In the genomic region with DNA sequence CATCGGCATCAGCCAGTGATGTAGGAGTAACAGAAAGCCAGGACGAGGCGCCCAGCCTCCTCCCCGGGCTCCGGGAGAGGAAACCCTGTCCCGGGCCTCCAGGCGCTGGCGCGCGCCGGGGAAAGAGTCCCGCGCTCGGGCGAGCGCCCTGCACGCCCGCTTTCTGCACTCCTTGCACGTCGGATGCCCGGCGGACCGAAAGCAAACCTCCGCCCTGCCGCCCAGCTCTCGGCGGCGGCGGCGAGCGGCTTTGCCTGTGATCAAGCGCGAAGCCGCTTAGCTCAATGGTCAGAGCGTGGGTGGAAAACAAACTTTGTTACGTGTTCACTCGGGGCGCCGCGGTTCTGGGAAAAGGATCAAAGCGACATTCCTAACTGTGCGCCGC, we compare ENCODE assay signal across 8 mouse cellular contexts. TPM values are rescaled to one million over a fixed set of nuclear protein-coding genes. Genes with fewer than 3 reads are reported as not detected.
DNase-seq lines count a peak whose midpoint lies in the region; ATAC-seq lines count a peak whose summit lies in the region.

No protein-coding gene starts in this region.

- WGBS in hindbrain, embryonic 15.5 days: under 1% methylated on average over 43 of the region's 43 CpGs

- intact Hi-C loops in left cerebral cortex, postnatal 10 days (cut with DNase I): loop anchor here (2.0 kb wide), 1 partner anchor 17 kb away; no protein-coding TSS in a partner anchor

- no peaks in the 10 kb centered on the region for H3K36me3 ChIP-seq in hindbrain, embryonic 15.5 days
- H3K36me3 ChIP-seq in megakaryocyte, embryonic 14.5 days (replicated peaks; ENCODE audit: low read length): no peaks in the 10 kb centered on the region

- peaks cover 24% of the 10 kb centered on the region for H3K4me1 ChIP-seq in hindbrain, embryonic 15.5 days (replicated peaks)
- H3K4me1 ChIP-seq in megakaryocyte, embryonic 14.5 days: peaks cover 50% of the 10 kb centered on the region

- H3K4me2 ChIP-seq in hindbrain, embryonic 15.5 days: peak overlapping the region; percentile 94

- H3K4me3 ChIP-seq in hindbrain, embryonic 15.5 days: peak overlapping the region; percentile 90
- peak overlapping the region; percentile 97 for H3K4me3 ChIP-seq in megakaryocyte, embryonic 14.5 days (replicated peaks)

- peak; percentile 74 for ATAC-seq in hindbrain, embryonic 15.5 days (ENCODE audit: low FRiP score, low read depth)

- no peaks in the 10 kb centered on the region for H3K9me3 ChIP-seq in hindbrain, embryonic 15.5 days
- H3K9me3 ChIP-seq in megakaryocyte, embryonic 14.5 days: no peaks in the 10 kb centered on the region

- H3K27me3 ChIP-seq in hindbrain, embryonic 15.5 days: peaks cover 3% of the 10 kb centered on the region; the same call in 1 of the 2 replicates
- H3K27me3 ChIP-seq in megakaryocyte, embryonic 14.5 days (replicated peaks): no peaks in the 10 kb centered on the region

- peak overlapping the region; percentile 94 for H3K9ac ChIP-seq in hindbrain, embryonic 15.5 days

- DNase-seq in WW6 (ENCODE audit: low read depth, low spot score): peak; percentile 42
- peak; percentile 60 to 66 for DNase-seq in cerebellum, postnatal 36 days
- peak; percentile 45 to 47 for DNase-seq in frontal cortex, postnatal 25 days (ENCODE audit: low spot score in 2 of 2)
- peak; percentile 45 to 89 for DNase-seq in left cerebral cortex, postnatal 10 days (ENCODE audit: extremely low spot score in 1 of 2, low spot score in 2 of 2)
- DNase-seq in right cerebral cortex, postnatal 10 days (ENCODE audit: low spot score in 2 of 2): peak; percentile 63 to 69
- peak; percentile 57 for DNase-seq in urinary bladder, postnatal 25 days (ENCODE audit: low spot score)

- H3K27ac ChIP-seq in hindbrain, embryonic 15.5 days (replicated peaks): peak overlapping the region; percentile 96

RNA-seq across cellular contexts. Expression of gene Rictor, which starts 0.6 kb away (rescaled TPM):
- 47.2 and 49.1 TPM in 2 replicates for polyA plus RNA-seq in hindbrain, embryonic 15.5 days (2015; fragmentation: Nextera tagmentation; extraction: Ambion mirVana)
- 10 to 100 TPM; 33.9 to 34.2 TPM for total RNA-seq in left cerebral cortex, postnatal 10 days (2021)
- 0.07 TPM in 1 of 2 replicates, not detected in the other for polyA plus RNA-seq in megakaryocyte, embryonic 14.5 days (2012; ENCODE audit: insufficient read depth, low replicate concordance)

Comparison
In these comparisons a context has a peak if more than half of its experiments do, and no peak if none do; other contexts are left out.
1. Peak in every context shown above with its lines: DNase-seq, ATAC-seq, H3K4me3 ChIP-seq and H3K27ac ChIP-seq.
2. RNA of gene Rictor, which starts 0.6 kb away (polyA plus RNA-seq): 47.2 to 49.1 TPM in hindbrain, embryonic 15.5 days; 0.07 TPM in megakaryocyte, embryonic 14.5 days; every median in the first group is over 10 times any median in the second.